Mouse (Mus musculus) cerebellum, adult 2 months (tissue): ENCODE measurements around the gene Emp1.

Source experiments
- CTCF ChIP-seq: fragments of 200-500 bp; IDR thresholded peaks from 2 replicates; pipeline ENCODE4 v1.5.1; 2011; ENCODE audit warnings: low read depth, mild to moderate bottlenecking, control low read depth, low read length, moderate library complexity, borderline replicate concordance; ENCODE audit not compliant: insufficient read depth
- POLR2A ChIP-seq: fragments of 200-500 bp; IDR thresholded peaks from 2 replicates; pipeline ENCODE4 v1.6.1; 2011; ENCODE audit warnings: low read length, control low read depth, borderline replicate concordance; ENCODE audit not compliant: insufficient read depth

DNA sequence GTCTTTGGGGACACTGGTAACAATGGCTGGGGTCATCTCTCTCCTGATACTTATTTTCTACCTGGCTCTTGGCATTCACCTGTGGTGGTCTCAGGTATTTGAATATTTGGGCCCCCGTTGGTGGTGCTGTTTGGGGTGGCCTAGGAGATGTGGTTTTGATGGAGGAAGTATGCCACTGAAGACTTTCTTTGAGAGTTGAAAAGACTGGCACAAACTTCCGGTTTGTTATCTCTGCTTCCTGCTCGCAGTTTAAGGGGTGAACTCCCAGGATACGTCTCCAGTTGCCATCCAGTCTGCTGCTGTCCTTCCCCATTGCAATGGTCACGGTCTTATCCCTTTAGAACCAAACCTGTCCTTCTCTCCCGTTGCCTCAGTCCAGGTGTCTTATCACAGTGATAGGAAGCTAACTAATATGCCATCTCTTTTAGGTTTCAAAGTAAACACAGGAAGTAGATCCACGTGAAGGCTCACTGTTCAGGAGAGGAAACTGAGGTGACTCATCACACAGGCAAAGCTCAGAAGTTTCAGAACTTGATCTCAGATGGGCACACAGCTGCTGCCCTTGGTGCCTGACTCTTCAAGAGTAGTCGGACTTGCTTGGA is 56.0 kb downstream of the Emp1 start:
- no peak for TF ChIP-seq CTCF
- no peak for TF ChIP-seq POLR2A
